Mouse (Mus musculus): ENCODE data around the gene Ifnar2.

Gene Ifnar2

DNA sequence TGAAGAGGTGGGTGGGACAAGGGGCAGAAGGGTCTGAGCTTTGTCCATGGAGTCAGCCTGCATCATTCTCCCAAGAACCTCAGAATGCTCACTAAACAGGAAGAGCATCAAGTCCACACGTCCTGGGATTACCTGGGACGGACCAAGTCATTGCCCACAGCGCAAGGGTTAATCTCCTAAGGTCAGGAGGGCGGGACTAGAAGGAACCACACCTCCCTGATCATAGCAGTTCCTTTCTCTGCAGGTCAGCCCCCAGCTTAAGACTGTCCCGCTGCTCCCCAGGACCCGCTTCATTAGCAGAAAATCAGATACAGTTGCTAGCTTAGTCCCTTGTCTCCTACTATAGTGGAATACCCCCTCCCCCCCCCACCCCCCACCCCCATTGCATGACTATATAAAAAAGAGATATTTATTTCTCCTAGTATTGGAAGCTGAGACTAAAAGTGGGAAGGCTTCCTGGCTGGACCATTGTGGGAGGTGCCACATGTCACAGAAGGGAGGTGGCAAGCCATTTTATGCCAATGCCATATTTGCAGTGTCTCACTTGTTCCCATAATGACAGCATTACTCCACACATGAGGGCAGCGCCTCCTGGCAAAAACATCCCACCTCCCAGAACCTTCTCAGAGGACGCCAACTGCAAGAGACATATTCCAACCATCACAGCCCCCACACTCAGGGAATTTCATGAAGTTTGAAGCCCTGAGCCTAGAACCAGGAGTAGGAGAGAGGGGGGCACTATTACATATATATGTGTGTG, 23.2 kb downstream of the Ifnar2 start:
- DNase-seq: no peak

DNA sequence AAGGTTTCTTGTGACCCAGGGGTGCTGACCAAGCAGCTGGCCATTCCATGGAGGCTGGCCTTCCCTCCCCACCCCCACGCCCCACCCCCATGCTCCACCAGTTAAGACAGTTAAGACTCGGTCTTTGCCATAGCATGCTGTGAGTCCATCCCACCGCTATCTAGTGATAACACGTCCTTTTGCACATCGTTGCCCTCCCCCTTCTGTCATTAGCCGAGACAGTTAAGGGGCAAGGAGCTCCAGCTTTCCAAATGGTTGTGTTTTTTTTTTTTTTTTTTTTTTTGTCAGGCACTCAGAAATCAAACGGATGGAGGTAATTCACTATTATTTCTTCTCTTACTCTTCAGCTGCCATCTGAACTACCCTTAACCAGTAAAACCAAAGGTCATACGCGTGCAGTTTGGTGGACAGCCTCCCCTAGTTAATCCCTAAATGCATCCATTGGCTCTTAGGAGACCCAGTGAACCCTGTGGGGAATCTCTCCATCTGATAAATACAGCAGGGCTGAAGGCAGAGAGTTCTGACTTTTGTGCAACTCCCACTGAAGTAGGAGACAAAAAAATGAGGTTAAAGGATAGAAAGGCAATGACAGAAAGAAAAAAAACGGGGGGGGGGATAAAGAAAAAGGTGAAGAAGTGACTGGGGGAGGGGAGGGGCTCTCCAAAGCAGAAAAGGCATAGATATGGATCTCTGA, 24.4 kb downstream of the Ifnar2 start:
- DNase-seq: no peak

DNA sequence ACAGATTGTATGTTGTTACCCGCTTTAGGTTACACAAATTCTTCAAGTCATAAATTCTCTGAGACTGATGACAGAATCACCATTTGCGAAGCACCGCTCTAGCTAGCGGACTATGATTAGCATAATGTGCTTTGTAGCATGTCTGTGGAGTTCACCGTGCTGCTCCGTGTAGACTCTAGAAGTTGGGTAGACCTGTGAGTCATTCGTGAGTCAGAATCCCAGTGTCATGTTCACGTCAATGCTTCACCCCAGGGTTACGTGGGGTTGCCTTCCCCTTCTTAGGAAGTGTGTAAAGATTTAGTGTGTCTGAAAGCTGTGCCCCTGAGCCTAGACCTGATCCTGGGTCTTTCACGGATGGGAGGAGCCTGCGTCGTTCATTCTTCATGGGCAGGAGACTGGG, 25.4 kb downstream of the Ifnar2 start:
- no peak for DNase-seq

- no peak for DNase-seq
Observed at GRCm38 (mm10) chr16:91398944-91399343, 26.4 kb downstream of the Ifnar2 start.

DNA sequence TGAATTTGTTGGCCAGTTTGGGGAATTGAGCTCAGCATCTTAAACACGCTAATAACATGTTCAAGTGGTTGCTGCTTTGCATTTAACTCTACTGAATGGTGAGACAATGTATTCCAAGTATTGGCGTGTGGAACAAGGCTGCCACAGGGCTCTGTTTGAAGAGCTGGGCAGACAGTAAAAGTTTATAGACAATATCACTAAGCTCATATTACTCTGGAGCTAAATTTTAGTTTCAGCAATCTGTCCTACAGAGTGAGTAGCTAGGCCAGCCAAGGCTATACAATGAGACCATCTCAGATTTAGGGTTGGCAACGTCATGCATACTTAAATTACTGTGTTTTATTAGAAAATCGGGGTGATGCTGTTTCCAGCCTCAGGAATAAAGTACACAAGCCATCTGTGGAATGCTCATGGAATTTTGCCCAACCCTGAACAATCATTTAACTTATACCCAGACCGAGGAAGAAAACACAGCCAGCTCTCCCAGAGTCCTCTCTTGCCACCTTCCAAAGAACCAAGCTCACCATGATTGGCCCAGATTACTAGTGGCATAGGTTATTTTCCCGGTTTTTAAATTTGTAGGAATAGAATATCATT, 29.1 kb downstream of the Ifnar2 start:
- DNase-seq: no peak

- DNase-seq: no peak
Observed at GRCm38 (mm10) chr16:91403784-91404183, 31.2 kb downstream of the Ifnar2 start.

DNA sequence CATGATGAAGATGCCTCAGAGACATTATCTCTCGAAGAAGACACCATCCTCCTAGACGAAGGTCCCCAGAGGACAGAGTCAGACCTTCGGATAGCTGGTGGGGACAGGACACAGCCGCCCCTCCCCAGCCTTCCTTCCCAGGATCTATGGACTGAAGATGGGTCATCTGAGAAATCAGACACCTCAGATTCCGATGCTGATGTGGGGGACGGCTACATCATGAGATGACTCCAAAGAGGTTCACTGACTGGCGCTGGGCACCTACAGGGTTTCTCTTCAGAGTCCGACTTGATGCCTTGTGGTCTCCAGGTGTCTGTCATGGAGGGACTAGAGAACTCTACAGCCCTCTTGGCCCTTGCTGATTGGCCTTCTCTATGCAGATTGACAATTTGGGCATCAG, 31.6 kb downstream of the Ifnar2 start:
- no peak for DNase-seq

- DNase-seq: no peak
Observed at GRCm38 (mm10) chr16:91404828-91405577, 32.4 kb downstream of the Ifnar2 start.

- peak; percentile 26 for DNase-seq
Observed at GRCm38 (mm10) chr16:91405640-91406584, 33.3 kb downstream of the Ifnar2 start, which contains the start of gene Il10rb. Gene Il10rb, plus strand, starts transcription at chr16:91406164.

DNA sequence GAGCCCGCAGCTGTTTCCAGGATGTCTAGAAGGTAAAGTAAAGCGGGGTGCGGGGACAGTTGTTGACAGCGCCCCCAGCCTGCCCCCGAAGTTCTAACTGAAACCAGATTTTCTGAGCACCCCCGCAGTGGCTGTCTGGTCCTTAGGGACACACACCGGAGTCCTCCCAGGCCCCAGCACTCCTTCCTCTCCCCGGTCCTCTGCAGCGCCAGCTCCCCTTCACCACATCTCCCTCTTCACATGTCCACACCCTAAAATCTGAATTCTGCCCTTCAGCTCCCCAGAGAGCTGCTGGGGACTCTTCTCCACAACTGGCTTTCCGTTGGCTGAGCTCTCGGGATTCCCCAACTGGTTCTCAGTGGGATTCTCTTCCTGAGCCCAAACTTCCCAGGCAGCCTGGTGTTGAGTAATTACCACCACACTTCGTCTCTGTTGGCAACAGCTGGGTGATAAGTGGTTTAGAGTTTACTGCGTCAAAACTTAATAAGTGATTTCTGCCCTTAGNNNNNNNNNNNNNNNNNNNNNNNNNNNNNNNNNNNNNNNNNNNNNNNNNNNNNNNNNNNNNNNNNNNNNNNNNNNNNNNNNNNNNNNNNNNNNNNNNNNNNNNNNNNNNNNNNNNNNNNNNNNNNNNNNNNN, 34.1 kb downstream of the Ifnar2 start:
- DNase-seq: no peak

GRCm38 (mm10) chr16:91413102-91413844, 40.7 kb downstream of the Ifnar2 start:
- no peak for DNase-seq

DNA sequence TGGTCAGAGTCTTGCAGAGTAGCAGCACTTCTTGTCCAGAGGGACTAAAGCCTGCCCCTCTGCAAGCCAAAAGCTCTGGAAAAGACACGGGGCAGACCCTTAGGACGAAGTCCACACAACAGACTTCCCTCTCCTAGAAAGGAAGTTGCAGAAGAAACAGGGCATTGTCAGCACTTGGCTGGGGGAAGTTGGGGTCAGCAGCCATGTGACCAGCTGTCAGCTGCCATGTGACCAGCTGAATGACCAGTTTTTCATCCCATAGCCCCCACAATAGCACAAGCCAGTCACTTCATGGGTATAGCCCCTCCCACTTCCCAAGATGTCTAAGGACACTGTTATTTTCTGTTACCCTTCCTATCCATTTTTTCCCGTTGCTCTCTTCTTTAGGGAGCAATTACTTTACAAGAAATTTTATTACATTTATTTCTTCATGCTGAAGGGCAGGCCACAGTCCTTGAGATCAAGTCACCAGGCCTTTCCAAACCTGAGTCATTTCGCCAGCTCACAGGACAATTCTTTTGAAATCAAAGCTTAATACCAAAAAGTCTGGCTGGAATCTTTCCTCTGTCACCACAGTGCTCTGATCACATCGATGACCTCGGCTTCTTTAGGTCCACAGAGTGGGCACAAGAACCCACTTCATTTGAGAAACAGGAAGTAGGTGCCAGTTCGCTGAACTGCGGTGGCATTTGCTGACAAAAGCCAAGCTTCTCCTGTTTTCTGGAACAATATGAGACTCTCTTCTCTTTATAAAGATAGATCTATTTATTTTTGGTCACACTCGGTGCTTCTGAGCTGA, 43.0 kb downstream of the Ifnar2 start:
- no peak for DNase-seq

DNA sequence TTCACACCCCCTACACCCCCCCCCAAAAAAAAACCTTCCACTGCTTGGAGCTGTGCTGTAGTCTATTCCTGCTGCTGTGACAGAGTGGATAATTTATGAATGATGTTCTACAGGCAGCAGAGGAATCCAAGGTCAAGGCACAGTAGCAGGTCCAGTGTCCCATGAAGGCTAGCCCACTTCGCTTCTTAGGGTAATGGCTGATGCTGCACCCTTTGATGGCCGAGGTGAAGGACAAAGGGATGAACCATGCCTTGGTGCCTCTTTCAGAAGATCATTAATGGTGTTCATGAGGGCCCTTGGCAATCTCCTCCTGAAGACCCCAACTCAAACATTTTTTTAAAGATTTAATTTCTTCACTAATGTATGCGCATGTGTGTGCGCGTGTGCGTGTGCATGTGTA, 43.8 kb downstream of the Ifnar2 start:
- no peak for DNase-seq

- DNase-seq: no peak
Observed at GRCm38 (mm10) chr16:91416938-91417337, 44.4 kb downstream of the Ifnar2 start.

DNA sequence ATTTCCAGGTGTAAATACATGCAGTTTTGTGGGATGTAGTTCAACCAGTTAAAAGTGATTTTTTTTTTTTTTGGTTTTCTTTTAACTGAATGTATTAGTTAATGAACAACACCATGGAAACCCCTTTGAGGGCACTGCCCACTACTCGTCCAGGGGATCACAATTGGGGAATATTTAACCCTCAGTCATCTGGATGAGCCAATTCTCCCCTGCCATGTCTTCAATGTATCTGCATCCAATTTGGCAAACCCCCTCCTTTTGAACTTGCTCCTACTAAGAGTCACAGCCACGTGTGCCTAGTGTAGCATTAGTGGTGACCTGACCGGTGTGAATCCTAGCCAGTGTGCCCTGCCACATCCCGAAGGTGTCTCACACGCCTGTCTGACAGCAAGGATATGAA, 45.9 kb downstream of the Ifnar2 start:
- no peak for DNase-seq

GRCm38 (mm10) chr16:91425816-91426215, 53.2 kb downstream of the Ifnar2 start:
- DNase-seq: no peak

DNA sequence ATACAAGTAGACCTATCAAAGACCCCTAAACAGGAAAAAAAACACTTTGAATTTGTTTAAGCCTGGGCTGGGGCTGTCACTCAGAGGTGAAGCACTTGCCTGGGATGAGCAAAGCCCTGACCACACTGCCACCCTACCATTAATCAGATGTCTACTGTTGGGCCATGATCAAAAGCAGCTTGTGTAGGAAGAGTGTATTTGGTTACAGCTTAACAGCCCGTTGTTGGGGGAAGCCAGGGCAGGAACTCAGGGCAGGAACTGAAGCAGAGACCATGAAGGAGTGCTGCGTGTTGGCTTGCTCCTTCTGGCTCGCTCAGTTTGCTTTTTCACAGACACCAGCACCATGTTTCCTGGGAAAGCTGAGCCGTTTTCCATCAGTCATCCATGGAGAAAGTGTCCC, 54.0 kb downstream of the Ifnar2 start:
- DNase-seq: no peak

DNA sequence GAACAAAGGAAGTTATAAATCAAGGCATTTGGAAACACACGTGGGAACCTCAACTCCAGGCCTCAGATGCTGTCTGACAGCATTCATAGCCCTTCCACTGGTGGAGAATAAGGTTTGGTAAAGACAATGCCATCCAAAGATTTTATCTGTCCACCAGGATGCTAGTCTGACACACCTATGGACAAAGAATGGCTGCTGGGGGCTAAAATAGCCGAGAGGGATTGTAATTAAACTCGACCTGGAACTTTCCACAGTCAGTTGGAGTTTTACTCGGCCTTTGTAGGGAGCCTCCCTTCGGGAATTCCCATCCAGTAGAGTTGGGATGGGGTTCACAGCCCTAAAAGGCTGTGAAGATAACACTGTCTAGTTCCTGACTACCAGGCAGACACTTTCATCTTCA, 54.9 kb downstream of the Ifnar2 start:
- DNase-seq: no peak

DNA sequence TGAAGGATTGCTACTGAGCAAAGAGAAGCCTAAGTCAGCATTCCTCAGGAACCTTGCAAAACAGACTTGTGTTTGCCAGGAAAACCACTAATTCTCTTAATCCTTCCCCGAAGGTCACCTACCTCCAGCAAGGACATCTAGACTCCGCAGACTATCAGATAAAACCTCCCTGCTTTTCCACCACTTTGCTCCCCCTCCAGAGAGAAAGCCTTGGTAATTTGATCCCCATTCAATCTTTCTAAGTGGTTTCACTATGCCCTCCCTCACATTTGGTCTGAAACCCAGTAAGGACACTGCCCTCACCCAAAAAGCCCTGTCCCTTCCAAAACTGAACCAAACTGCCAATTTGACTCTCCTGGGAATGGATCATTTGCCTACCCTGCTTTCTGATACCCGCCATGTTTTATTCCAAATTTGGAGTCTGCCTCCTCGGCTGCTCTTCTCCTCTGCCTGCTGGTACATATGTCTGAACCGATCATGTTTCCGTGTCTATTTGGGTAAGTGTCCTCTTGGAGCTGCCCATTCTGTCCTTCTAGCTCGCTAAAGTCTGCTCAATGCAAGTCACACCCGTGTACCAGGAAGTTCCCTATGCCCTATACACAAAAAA, 55.8 kb downstream of the Ifnar2 start:
- DNase-seq: no peak

Measured in cerebellum, adult 11-12 months (tissue).